Mouse (Mus musculus): Measurements from ENCODE around the gene Entpd6.

Gene Entpd6

DNA sequence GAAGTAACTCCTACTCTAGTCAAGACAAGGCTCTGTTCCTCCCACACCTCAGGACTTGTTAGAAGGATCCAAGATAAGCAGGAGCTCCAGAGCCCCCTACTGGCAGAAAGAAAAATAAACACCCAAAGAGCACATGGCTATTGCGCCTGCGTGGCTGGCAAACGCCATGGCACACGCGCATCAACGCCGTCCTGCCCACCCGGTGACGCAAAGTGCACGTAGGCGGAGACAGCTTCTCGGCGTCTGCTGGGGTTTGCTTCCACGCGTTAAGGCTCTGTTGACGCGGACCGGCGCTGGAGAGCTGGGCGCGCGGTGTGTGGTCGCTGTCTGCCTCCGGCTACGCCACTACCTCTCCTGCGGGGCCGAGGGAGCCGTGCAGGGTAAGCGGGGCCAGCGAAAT lies at the start of gene Entpd6:
TSS of gene Entpd6 (plus strand) at position 189 of the 400 bp plus-strand sequence.
- peak; percentile 93 for DNase-seq

DNA sequence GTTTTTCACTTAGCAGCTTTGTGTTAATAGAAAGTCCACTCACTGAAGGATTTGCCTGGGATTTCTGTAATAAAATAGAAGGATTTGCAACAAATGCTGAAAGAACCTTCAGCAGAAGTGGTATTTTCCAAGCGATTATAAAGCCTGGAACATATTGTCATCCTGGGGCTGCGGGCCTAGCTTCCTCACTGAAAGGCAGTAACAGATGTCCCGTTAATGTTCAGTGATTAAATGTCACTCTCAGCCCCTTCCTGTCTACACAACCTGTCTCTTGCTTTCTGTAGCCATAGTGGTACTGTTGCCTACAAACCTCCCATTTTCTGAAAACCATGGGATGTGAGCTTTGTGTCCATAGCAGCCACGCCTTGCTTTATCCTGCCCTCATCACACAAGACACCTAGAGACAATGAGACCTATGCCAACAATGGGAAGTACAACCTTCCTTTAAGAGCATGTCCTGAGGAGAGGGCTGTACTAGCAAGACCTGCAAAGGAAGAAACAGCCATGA lies 36.6 kb upstream of the Entpd6 start:
- DNase-seq: no peak

DNA sequence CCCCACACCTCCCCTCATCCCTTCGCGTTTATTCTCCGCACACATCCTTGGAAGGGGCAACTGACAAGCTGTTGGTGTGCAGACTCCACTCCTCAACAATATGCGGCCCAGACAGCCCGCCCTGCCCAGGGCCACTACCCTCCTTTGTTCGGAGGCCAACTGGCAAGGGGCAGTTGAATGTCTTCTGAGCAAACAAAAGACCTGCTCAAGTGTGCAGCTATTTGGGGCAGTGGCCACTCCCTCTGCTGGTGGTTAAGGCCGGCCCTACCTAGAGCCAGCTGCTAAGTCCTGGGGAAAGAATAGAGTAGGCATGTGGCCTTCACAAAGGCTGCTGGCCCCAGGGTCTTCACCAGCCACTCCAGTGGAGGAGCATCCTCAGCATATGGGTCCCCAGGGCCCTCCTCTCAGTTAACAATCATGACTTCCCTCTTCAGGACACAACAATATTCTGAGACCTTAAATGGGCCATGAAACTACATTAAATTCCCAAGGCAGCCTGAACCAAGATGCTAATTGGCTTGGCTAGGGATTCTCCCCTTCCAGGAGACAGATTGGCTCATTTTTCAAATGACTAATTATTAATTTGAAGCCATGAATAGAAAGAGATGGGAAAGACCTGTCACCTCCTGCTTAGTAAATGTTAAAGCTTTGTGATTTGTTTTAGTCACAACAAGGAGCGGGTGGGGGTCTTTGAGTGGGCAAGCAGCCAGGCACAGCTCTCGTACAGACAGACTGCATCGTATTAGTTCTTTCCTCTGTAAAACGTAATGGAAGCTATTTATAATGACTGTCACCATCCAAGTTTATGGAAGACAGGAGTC lies 12.9 kb upstream of the Entpd6 start:
- DNase-seq: no peak

DNA sequence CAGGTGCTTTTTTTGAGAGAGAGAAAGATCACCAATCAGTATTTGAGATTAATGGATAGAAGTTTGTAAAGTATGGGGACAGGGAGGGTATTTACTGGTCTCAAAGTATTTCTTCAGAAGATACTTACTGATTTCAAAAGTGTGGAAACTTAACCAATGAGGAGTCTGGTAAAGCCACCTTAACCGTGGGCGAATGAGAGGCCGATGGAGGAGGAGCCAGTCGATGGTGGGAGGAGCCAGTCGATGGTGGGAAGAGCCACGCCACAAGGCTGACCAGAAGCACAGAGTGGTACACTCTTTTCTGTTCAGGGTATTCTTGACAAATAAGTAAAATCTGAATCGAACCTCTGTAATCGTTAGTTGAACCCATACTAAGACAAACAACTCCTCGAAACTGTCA lies 11.0 kb upstream of the Entpd6 start:
- no peak for DNase-seq

DNA sequence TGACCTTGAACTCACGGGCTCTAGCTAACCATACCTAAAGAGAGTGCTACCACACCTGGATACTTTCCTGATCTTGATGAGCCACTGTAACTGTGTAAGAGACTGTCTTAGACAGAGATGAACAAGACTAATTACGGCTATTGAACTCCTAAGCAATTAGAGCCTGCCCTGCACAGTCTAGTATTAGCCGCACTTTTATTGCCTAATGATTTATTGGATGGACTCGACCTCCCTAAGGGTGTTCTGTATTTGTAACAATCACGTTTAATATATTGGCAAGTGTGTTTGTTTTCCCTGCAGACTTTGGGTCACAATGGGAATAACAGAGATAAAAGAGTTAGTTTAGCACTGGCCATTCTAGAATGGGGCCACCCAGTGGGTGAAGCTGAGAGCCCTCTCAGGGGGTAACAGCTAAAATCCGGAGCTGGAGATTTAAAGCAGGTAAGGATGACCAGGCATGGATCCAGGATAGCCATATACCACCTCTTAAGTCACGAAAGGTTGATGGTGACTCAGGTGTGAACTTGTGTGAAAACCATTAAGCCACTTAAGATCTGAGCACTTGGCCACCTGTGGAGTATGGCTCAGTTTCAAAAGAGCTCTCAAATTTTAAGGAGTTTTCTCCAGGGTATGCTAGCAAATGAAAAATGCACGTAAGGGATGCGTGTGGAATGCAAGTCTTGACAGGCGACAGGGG lies 8.5 kb upstream of the Entpd6 start:
- DNase-seq: no peak

DNA sequence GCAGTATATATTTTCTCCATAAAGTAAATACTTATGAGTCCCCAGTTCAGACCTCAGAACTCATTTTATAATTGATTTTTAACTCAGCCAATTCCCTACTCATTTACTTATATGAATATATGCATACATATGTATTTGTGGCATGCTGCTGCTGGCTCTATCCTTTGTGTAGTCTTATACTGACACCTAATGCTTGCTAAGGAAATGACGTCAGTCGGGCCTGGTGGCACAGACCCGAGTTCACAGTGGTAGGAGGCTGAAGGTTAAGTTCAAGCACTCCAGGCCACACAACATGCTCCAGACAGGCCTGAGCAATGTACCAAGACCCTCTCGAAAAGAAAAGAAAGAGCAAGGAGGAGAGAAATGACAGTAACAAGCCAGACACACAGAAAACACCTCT lies 7.4 kb upstream of the Entpd6 start:
- DNase-seq: no peak

DNA sequence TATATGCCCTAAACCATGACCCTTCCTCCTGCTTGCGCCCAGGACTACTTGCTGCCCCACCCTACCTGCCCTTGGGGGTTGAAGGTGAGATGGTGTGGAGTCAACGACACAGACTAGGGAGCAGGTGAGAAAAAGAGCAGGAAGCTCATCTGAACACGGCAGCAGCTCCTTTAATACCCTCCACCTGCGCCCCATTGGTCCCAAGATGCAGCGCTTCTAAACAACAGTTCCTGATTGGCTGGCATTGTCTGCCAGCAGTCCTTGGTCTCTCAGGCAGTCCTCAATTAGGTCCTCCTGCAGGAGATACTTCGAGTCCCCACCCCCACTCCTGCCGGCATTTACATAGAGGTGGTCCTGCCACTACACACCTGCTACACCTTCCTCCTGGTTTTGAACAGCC lies 3.8 kb upstream of the Entpd6 start:
- DNase-seq: no peak

DNA sequence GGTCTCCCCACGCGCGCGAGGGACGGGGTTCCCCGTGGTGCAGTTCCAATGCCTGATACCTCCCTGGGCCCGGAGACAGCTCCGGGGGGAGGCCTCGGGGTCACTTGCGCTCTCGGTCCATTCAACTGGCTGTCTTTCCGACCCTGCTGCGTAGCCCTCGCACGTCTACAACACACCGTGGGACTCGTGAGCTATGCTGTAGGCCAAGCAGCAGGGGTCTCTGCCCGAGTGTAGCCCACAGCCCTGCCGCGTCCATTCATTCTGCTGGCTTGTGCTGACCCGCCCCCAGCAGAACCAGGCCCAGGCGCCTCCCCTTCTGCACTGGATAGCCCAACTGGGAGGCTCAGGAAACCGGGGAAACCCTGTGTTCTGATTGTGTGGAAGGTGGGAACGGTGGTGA lies 441 bp downstream of the Entpd6 start:
- no peak for DNase-seq

DNA sequence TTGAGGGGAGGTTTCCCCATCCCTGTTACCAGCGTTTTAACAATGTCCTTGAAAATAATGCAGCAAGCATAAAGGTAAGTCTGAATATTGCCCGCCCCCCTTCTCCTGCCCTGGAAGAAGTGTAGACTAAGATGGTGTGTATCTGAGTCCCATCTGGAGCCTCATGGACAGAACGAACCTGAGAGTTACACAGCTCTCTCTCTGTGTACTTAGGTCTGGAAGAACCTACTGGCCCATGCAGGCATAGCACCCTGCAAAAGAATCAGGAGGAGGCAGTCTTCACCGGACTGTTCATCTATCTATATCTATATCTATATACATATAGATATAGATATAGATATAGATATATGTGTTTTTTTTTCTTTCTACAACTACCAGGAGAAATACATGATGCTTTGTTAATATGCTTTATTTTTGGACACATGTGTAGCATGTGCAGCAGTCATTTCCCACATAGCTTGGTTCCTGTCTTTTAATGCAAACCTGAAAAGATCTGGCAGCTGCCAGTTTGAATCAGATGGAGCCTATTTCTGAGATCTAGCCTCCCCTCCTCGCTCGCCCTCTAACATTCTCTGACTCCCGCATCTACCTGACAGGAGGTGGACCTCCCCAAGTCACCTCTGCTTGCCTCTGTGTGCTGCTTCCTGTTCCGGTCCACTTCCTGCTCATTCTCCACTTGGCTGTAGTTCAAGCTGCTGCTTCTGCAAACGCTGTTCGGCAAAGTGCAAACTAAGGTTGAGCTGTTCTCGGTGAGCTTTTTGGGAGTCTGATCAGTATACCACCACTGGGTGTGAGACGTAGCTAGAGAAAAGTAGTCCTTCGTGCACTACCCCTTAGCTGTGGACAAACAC lies 1.5 kb downstream of the Entpd6 start:
- DNase-seq: peak; percentile 42

DNA sequence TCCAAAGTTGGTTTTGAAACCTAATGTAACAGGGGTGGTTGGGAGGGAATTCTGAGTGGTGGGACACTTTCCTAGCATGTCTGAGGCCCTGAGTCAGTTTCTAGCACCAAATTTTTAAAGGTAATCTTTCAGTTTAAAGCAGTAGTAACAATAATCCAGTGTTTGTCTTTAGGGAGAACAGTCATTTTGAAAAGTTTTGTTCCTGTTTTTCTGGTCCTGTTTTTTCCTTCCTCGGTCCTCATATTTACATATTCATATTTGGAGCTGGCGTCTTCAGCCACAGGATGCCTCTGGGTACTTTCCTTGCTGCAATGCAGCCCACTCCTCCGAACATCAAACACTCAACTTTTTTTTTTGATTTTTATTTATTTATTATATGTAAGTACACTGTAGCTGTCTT lies 6.2 kb downstream of the Entpd6 start:
- no peak for DNase-seq

DNA sequence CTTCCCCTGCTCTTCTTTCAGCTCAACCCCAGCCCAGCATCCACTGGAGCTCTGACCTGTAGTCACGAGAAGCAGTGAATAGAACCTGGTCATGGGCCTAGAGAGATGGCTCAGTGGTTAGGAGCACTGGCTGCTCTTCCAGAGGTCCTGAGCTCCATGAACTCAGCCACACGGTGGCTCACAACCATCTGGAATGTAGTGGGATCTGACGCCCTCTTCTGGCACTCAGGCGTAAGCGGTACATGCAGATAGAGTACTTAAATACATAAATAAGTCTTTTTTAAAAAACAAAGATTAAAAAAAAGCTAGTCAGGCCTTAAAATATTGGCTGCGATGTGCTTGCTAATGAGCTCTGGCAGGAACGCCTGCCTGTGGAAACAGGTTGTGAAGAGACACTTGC lies 12.6 kb downstream of the Entpd6 start:
- DNase-seq: no peak

DNA sequence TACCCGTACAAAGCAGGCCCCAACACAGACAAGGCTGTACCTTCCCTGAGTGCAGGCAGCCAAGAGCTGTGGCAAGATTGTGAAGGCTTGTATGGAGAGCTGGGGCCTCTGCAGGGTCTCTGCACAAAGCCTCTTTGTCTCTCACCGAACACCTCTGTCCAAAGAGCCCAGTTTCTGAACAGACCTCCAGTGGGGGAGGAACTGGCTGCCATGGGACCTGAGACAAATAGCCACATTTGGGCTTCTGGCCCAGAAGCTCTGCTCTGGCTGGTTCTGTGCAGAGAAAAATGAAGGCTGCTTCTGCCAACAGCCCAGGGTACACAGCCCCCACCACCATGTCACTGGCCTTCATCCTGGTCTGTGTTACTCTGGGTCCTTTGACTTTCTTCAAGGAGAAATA lies 16.8 kb downstream of the Entpd6 start:
- DNase-seq: no peak

DNA sequence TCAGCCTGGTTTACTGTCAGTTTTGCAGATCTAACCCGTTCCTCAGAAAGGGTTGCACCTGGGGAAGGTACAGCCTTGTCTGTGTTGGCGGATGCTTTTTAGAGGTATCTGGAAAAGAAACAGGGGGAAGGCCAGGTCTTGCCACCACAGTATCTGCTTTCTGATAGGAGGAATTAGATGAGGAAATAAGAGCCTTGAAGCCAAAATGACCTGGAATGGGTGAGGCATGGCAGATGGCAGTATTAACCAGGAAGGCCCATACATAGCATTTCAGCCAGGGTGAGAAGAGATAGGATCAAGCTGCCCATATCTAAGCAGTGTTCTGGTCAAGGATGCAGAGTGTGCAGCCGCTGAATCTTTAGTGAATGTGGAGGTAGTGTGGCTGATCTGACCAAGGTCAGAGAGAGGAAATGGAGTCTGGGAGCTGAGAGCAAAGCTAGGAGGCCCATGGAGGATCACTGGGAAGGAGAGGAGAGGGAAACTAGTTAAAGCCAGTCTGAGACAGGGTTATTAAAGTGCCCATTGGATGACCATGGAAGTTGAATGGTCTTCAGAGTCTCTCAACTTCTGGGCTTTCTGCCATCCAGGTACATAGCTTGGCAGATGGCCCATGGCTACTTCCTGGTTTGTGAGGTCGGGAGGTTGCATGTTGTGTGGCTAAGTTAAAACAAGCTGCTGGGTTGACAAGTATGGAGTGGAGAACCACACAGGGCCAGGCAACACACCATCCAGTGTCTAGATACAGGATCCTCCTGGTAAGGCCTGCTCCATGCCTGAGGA lies 17.4 kb downstream of the Entpd6 start:
- DNase-seq: peak; percentile 70

DNA sequence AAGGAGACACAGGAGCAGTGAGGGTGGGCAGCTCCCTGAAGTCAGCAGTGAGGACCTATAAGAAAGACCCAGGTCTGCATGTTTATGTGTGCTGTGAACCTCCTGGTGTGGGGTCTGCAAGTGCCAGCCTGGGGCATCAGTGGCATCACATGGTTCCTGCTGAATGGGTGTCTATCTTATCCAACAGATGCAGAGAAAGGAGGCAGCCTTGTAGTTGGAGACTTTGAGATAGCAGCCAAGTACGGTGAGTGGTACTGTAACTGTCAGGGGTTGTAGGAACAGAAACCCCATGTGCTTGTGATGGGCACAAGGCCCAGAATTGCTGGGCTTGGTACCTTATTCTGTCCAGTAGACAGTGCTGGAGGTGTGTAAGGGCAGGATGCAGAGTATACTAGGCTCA lies 19.8 kb downstream of the Entpd6 start:
- no peak for DNase-seq

DNA sequence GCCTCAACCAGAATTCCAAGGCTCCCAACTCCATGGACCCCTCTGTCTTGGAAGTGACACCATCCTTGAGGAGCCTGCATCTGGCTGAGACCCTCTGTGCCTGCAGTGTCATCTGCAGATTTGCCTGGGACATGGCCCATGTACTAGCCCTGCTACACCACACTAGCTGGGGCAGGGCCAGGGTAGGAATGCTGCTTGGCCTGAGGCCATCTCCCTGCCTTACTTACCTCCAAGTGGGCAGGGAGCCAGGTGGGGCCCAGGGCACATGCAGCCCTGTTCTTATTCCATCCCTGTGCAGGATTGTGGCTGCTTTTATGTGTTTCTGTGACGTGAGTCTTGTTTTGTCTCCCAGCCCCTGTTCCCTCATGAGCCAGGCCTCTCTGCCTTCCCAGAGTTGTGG lies 21.9 kb downstream of the Entpd6 start:
- peak; percentile 88 for DNase-seq

DNA sequence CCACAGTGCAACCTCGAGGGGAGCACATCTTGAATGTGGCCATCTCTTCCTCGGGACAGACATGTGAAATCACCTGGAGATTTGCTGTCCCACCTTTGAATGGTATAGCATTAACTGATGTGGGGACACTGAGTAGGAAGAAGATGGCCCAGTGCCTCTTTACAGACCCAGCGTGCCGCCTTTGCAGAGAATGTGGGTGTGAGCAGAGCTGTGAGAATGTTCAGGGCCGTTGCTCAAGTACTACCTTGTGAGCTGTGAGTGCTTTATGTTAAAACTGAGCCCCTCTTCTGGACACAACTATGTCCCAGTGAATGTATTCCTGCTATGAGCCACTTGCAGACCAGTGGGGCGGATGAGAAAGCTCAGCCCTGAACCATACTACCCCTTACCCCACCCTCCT lies 22.3 kb downstream of the Entpd6 start:
- DNase-seq: no peak

DNA sequence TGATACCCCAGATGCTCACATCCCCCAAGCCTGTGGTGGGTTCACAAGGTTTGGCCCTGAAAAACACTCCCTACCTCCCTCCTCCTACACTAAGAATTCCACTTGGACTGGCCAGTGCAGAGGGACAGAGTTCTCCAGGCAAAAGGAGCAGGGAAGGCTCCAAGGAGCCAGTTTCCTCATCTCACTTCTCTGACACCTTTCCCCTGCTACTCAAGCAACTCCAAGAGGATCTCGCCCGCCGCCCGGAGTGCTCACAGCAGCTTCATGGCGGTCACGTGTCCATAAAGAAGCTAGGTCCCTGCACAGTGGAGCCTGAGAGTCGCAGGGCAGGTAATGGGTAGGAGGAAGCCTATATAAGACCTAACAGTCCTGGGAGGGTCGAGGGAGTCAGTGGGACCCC lies 23.2 kb downstream of the Entpd6 start:
- DNase-seq: no peak

DNA sequence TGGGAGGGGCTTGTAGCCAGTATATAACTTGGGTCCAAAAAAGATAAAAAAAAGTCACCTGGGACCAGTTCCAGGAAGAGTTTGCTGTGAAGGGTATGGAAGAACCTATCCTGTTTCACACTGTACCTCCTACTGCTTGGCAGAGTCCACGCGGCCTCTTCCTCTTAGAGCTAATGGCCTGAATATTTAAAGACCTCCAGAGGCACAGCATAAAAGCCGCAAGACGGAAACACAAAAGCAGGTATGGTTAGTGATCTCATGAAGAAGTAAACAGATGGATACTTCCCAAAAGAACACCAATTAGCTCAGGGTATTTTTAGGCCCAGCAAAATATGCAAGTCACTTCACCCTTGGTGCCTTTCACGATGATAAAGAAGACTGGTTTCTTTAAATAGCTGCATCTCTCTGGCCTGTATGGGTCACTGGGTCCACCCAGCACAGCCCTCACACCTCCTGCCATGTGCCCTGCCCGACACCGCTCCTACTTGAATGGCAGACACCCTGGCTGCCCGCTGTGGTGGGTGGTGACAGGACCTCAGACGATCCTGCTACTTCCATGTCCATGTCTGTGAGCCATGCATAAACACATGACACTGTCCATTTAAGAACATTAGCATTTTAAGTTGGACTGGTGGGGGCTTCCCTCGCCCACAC lies 23.8 kb downstream of the Entpd6 start:
- DNase-seq: no peak

DNA sequence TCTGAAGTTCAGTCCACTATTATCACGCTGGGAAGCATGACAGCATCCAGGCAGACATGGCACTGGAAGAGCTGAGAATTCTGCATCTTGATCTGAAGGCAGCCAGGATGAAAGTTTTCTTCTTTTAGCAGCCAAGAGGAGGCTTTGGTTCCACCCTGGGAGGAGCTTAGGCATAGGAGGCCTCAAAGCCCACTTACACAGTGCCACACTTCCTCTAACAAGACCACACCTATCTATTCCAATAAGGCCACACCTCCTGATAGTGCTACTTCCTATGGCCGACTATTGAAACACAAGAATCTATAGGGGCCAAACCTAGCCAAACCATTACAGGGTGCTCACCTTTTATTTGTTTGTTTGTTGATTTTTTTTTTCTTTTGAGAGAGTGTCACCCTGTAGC lies 34.0 kb downstream of the Entpd6 start:
- DNase-seq: no peak

DNA sequence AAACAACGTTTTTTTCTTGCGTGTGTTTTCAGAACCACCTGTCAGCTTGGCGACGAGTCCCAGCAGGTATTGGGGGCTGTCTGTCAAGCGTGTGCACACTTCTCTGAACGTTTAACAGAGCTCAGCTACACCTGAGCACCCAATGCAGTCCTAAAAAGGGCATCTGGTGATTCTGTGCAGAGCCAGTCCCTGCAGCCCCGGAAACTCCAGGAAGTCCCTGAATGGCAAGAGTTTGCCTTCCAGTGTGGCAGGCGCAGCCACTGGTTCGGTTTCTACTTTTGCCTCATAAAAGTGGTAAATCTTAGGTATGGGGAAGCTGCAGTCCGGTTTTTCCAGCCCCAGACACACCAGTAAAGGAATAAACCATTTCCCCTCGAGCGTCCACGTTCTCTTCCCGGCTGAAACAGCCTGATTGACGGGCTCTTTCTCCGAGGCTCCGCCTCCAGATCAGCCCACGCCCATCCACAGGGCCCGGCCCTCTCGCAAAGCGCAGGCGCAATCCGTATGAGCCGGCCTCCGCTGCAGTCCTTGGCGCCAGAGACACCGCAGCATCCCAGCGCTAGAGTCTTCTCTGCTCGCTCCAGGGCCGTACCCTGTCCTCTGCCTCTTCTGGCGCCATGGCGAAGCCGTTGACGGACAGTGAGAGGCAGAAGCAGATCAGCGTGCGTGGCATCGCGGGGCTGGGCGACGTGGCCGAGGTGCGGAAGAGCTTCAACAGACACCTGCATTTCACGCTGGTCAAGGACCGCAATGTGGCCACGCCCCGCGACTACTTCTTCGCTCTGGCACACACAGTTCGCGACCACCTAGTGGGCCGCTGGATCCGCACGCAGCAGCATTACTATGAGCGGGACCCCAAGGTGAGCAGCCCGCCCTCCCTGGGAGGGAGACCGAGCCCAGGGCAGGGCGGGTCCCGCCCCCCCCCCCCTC lies 37.7 kb downstream of the Entpd6 start, which contains the start of gene Pygb:
TSS of gene Pygb (plus strand) at position 485 of the 930 bp plus-strand sequence.
- DNase-seq: peak; percentile 88

Data from kidney, adult 18-20 months (tissue).